Mouse (Mus musculus): ENCODE data around the gene 1700024P04Rik.

- TF ChIP-seq CTCF (IDR thresholded peaks at IDR 0.05; ENCODE audit: extremely low read depth, insufficient read length, insufficient replicate concordance, low read depth, low read length) (no peak), POLR2A (IDR thresholded peaks at IDR 0.05; ENCODE audit: low read depth, low read length) (no peak)
Observed at GRCm38 (mm10) chr13:99021181-99021580, 36.8 kb upstream of the 1700024P04Rik start.
